Mouse (Mus musculus): ENCODE results near the gene Ffar2.

The Ffar2 gene

GRCm38 (mm10) chr7:30820854-30821445, 2.6 kb downstream of the Ffar2 start:
- DNase-seq: no peak

DNA sequence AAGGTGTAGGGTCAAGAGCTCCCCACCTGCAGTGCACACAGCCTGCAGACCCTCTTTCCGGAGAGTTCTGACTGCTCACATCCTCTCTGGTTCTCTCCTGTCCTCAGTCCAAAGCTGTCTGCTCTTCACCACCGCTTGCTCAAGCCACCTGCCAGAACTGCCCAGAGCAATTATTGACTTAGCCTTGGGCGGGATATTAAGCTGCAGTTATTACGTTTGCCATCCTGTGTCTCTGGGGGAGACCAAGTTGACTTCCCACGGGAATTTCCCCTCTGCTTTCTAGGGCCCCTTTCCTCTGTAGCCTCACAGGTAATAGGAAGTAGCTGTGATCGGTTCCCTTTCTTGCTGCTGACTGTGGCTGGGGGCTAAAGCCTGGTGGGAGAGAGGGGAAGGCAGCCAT, 3.4 kb downstream of the Ffar2 start:
- no peak for DNase-seq

DNA sequence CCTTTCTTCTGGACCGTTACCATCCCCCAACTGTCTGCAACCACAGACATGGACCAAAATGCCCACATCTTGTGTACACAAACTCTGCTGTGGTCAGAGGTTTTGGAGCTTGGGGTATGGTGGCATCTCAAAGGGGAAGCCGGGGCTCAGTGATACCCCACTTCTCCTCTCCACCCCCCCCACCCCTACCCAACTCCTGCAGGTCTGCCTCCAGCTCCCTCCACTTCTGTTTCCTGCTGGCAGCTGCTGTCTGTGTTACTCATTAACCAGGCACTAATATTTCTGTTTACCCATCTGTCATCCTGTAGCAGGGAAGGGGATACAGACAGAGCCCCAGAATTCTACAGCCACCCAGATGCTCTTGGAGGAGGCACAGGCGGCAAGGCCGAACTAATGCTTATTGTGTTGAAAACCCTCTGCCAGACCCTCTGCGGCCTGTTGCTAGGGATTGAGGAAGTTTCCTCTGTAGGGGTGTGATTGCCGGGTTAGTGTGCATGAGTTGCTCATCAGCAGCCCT, 11.2 kb downstream of the Ffar2 start:
- no peak for DNase-seq

DNA sequence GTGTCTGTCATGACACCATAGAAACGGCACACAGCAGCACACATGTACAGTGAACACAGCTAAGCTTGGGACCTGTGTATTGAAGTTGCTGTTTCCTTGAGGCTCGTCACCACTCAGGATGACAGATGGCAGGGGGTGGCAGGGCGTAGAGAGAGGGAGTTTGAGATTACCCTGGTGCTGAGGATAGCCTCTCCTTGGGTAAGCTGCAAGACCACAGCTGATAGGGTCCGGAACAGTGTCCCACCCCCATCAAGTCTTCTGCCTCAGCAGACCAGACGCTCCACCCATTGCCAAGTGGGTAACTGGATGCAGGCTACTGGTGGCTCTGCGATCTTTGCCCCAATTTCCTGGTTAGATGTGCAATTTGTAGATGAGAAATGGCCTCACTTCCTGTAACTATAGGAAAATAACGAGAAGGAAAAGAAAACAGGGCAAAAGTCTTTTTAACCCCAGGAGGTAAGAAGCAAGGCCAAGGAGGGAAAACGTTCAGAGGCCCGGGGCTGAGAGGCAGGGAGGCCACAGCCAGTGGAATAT, 11.8 kb downstream of the Ffar2 start:
- no peak for DNase-seq

DNA sequence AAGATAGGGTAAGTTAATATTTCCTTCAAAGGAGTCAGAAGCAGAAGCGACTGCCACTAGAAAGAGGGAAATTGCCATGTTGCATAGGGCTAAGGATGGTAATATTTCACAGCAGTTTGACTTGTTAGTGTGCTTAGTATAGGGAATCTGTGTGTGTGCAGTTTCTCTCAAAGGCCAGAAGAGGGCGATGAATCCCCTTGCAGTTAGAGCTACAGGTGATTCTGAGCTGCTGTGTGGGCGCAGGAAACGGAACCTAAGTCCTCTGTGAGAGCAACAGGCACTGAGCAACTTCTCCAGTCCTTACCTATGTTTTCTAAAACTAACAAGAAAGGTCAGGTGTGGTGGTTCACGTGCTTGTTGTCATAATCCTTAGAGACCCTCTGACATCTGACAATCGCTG, 13.3 kb downstream of the Ffar2 start:
- no peak for DNase-seq

GRCm38 (mm10) chr7:30805924-30806323, 17.7 kb downstream of the Ffar2 start:
- no peak for DNase-seq

DNA sequence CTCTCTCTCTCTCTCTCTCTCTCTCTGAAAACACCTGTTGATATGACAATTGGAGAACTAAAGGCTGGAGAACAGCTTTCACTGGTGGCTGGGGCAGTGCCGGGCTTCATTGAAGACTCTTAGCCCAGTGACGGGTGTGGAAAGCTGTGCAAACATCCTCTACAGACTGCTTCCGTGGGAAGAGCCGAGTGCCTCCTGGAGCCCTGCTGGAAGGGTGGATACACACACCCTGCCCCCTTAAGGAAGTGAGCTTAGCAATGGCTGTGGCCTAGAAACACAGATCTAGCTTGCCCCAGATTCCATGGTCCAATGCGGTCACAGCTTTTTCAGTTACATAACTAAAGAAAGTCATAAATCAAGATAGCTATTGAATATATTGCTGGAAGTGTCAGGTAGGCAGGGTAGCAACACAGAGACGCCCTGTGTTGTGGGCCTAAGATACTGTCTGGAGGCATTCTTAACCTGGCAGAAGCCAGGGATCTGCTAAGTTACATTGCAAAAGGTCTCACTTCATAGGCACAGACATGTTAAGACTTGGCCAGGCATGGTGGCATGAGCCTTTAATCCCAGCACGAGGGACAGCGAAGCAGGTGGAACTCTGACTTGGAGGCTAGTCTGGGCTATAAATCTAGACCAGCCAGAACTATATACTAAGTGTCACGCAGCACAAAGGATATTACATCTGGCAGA, 19.4 kb downstream of the Ffar2 start:
- no peak for DNase-seq

DNA sequence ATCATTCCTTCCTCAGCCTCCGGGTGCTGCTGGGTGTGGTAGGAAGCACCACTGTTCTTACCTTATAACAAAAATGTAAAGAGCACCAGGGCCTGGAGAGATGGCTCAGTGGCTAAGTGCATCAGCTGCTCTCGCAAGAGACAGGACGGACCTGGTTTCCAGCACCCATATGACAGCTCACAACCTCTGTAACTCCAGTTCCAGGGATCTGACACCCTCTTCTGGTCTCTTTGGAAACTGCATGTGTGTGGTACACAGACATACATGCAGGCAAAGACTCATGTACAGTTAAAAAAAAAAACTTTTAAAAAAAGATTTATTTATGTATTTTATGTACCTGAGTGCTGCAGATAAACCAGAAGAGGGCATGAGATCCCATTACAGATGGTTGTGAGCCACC, 20.3 kb downstream of the Ffar2 start:
- no peak for DNase-seq

DNA sequence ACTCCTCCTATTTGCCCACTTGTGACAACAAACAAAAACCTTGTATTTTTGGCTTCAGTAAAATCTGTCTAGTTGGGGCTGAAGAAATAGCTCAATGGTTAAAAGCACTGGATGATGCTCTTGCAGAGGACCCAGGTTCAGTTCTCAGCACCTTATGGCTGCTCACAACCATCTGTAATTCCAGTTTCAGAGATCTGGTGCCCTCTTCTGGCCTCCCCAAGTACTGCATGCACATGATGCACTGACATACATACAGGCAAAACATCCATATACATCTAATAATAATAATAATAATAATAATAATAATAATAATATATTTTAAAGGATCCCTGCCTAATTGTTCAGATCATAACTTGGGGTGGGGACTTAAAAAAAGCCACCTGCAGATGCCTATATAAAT, 22.9 kb downstream of the Ffar2 start:
- no peak for DNase-seq

GRCm38 (mm10) chr7:30796790-30797189, 26.8 kb downstream of the Ffar2 start:
- DNase-seq: no peak

GRCm38 (mm10) chr7:30794921-30795320, 28.7 kb downstream of the Ffar2 start:
- DNase-seq: no peak

DNA sequence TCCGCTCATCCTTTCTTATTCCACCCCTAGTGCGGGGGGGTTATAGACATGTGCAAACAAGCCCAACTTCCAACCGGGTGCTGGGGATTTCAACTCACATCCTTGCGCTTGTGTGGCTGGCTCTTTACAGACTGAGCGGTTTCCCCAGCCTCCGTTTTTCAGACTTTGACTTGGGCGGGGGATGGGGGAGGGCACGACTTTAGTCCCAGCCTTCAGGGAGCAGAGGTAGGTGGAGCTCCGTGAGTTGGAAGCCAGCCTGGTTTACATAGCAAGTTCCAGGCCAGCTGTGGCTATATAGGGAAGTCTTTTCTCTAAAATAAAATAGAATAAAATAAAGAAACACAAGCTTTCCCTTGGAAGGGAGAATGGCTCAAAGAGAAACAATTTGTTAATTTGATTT, 31.7 kb downstream of the Ffar2 start:
- no peak for DNase-seq

GRCm38 (mm10) chr7:30790141-30790540, 33.4 kb downstream of the Ffar2 start:
- DNase-seq: no peak

DNA sequence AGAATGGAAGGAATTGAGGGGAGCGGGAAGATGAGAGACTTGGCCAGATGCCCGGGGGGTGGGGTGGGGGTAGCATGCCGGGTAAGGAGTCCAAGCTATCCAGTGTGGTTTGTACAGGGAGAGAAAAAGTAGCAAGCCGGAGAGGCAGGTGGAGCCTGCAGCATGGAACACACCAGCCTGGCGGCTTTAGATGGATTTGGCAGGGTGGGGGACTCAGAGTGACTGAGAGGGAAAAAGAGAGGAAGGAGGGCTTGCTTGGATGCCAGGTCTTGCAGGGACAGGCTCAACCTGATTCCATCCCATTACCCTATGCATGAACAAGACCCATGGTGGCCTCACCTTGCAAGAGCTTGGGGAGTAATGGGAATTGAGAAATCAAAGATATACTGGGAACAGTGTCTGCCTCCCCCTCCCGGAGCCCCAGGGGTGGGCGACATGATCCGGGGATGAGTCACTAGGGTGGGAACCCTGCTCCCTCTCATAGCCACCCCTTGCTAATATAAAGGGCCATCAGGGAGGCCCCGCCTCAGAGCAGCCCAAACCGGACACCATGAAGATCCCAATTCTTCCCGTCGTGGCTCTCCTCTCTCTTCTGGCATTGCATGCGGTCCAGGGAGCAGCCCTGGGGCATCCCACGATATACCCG, 36.1 kb downstream of the Ffar2 start, which contains the start of gene Krtdap:
Gene Krtdap (plus strand): TSS at position 520 of the 646 bp plus-strand sequence.
- no peak for DNase-seq

DNA sequence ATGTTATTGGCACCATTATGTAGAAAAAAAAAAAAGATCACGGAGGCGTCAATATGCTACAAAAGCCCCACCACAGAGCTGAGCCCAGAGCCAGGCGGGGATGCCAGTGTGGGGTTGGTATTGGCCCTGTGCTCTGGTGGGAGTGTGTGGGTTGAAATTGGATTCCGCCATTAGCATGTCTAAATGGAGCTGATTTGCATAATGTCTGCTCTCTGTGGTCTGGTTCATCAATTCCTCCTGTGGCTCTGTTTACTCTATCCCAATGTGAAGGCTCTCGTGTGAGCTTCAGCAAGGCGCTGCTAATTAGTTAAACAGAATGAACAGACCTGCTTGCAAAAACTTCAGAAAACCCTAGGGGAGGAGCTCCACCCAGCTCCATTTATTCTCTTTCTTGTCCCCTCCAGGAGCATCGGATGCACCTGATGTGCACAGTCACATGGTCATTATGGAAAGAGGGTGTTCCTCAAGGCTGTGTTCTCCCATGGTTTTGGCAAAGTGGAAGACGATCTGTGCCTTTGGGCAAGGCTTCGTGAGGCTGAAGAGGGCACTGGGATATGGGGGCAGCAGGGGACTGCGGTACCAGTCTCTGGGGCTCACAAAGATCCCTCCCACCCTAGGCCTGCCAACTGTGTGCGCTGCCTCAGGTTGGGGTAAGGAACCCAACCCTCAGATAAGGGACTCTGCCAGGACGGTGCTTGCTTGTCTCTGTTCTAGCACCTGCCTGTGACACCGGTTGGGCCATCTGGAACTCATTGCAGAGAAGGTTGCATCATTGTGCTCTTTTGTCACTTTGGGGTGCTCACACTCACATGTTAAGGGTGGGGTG, 37.6 kb downstream of the Ffar2 start:
- no peak for DNase-seq

DNA sequence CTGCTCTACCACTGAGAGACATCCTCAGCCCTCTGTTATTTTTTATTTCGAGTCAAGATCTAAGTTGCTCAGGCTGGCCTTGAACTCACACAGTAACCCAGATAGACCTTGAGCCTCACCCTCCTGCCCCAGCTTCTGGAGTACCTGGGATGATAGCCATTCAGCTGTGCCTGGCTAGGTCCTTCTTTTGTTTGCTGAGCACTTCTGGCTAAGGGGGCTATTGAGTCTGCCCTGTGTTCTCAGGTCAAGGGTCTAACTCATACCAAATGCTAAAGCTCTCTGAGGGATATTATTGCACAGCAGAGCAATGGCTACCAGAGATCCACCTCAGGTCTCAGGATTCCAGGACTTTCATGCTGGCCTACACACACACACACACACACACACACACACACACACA, 38.4 kb downstream of the Ffar2 start:
- no peak for DNase-seq

DNA sequence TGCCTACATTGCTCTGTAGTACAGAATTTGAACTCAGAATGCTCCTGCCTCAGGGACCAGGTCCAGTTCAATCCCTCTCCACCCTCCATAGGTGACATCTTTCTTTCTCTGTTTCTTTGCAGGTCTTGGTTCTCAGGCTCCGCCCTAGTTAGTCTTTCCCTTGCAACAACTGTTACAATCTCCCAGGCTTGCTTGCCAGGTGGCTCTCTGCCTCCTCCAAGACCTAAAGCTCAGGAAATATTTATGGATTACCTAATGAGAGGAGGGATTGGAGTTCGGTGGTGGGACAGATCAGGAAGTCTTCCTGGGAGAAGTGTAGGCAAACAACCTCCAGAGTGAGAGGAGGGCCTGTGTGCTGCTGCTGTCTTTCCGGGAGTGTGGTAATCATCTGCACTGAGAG, 40.9 kb downstream of the Ffar2 start:
- no peak for DNase-seq

DNA sequence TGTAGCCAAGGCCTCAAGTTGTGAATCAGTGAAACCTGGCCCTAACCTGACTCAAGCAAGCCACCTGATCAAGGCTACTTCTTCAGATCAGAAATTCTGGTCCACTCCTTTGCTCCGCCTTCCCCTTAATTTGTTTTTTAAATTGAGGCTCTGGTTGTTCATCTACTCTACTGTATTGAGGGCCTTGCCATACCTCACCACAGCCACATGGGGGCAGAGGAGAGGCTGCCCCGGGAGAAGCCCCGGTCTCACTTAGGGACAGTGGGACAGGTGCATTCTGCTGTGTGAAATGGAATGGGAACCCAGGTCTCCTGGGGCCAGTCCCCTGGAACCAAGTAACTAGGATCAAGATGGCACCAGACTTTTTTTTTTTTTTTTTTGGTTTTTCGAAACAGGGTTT, 41.8 kb downstream of the Ffar2 start:
- DNase-seq: no peak

- DNase-seq: no peak
Measured at GRCm38 (mm10) chr7:30777911-30778310, 45.7 kb downstream of the Ffar2 start.

GRCm38 (mm10) chr7:30777081-30777579, 46.4 kb downstream of the Ffar2 start:
- DNase-seq: no peak

GRCm38 (mm10) chr7:30776104-30776503, 47.5 kb downstream of the Ffar2 start:
- DNase-seq: no peak

DNA sequence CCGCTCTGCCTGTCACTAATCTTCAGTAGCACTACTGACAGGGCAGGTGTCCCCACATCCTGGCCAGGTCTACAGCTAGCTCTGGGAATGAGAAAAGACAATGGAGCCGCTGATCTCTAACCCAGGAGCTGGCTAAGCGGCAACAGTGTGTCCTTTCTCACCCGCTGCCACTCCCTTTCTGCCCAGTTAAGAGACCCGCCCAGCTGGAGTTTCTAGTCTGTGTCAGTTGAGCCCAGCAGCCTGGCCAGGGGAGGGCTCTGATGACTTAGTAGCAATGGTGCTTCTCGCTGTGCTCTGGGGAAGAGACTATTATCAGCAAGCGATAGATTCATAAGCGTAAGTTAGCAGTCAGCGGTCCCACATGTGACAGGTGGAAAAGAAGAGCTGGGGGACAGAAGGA, 54.3 kb downstream of the Ffar2 start:
- DNase-seq: no peak
